Mouse (Mus musculus): ENCODE results near the gene Il4i1. TPM values are rescaled to one million over a fixed set of nuclear protein-coding genes. Genes with fewer than 3 reads are reported as not detected.

The Il4i1 gene
- polyA plus RNA-seq, 1 experiment, result 2.5 TPM

DNA sequence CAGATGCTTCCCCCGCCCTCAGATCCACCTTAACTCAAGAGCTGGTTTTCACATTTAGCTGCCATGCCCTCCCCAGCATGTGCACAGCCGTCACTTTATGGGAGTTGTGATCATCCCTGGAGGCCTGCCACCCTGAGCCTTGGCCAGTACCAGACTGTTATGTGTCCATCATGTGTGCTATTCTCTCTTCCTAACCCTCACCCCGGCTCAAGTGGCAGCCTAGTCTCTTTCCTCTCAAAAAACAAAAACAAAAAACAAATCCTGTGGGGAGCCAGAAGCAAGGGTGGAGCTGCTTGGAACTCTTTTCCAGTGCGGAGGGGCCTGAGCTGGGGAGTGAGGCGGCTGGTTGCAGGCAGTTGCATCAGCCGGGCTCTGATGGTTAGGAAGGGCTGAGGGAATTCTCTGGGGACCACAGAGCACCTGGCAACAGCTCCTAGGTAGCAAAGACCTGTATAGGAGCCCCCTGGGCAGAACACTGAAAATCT, 2.6 kb downstream of the Il4i1 start:
- DNase-seq (ENCODE audit: low spot score), result peak; percentile 30

DNA sequence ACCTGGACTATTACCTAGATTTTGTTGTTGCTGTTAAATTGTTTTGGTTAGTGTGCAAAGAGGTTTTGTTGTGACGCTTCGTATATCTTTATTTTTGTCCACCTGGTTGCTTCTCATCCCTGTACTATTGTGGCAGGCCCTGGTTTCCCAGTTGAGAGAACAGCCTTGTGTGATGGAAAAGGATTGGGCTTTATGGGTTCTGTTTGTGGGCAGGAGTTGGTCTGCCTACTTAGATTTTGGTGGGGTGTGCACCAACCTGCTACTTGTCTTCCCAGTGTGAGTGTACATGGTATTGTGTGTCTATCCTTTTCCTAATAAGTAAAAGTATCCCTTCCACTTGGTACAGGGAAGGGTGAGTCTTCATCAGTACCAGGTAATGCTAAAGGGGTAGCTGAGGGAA, 3.2 kb downstream of the Il4i1 start:
- DNase-seq (ENCODE audit: low spot score), result peak; percentile 6

DNA sequence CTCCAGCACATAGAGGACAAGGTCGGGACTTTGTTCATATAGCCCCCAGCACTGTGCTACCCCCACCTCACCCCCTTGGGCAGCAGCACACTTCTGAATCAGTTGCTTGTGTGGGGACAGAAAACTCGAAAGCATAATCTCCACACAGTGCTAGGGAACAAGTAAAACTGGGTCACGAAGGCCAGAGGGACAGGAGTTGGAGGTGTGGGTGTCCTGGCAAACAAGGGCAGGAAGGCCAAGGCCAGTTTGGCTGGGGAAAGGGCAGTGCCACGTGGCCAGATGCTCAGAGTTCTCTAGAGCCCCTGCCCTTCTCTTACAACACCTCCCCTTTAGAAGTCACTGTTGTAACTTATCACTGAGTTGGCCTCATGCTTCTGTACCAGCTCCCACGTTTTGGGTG, 3.7 kb downstream of the Il4i1 start:
- peak; percentile 17 for DNase-seq (ENCODE audit: low spot score)

DNA sequence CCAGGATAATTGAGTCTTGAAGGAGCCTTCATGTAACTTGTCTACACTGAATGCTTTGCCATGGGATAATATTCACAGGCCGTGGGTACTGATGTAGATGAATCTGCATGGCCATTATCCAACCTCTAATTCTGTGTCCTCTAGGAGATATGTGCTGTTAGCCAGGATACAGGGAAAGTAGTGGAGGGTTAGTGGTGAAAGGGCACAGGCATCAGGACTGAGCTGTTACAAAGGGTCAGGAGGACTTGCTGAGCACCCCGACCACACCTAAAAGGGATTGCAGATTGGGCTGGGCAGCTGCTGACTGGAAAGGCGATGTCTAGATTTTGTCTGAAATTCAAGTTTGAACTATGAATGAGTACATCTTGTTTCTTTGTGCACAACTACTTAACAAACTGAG, 4.3 kb downstream of the Il4i1 start:
- peak; percentile 6 for DNase-seq (ENCODE audit: low spot score)

DNA sequence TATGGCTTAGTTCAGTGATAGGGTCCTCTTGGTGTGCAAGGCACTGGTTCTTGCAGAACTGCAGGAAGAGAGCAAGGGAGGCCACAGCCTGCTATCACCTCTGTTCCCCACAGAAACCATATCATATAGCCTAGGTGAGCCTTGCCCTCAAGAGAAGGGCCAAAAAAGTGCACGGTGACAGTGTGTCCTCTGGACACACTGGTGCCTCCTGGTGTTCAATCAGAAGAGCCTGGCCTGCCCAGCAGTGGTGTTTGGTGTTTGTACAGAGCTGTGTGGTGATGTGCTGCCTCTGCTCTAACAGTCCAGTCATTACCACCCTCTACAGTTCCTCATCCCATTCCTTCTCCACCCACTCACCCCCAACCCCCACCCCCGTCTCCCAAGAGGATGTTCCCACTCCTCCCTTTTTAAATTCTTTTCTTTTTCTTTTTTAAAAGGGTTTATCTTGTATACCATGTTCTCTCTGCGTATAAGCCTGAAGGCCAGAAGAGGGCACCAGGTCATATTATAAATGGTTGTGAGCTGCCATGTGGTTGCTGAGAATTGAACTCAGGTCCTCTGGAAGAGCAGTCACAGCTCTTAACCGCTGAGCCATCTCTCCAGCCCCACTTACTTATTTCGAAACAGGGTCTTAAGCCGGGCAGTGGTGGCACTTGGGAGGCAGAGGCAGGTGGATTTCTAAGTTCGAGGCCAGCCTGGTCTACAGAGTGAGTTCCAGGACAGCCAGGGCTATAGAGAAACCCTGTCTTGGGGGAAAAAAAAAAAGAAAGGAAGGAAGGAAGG, 5.7 kb downstream of the Il4i1 start:
- DNase-seq (ENCODE audit: low spot score), result peak; percentile 15

DNA sequence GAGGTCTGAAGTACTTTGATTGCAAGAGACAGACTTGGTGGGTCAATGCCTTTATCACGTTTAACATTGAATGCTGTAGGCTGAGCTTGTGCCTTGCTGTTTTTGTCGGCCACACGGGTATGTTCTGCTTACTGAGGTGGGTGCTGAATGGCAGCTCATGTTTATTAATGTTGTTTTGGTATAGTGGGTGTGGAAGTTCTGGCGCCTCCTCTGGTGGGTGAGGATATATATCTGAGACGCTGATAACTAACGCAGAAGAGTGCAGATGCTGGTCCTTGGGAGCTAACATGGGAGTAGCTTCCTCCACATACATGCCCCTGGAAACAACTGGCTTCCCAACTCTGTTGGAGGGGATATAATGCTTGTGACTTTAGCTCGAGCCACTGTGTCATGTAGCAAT, 7.2 kb downstream of the Il4i1 start:
- DNase-seq (ENCODE audit: low spot score), result no peak

DNA sequence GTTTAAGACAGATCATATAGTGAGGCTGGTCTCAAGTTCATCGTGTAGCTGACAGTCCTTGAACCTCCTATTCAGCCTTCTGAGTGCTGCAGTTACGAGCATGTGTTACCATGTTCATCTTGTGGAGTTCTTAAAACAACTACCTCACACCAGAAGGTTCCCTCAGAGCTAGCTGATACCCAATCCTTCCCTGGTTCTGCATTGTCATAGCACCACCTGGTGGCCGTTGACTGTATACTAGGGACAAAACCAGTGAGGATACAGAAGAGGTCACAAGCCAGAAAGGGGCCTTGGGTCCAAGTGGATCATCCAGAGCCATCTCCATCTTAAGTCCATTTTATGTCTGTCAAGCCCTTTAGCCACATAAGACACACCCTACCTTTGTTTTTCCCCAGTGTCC, 8.7 kb downstream of the Il4i1 start:
- DNase-seq (ENCODE audit: low spot score), result no peak

DNA sequence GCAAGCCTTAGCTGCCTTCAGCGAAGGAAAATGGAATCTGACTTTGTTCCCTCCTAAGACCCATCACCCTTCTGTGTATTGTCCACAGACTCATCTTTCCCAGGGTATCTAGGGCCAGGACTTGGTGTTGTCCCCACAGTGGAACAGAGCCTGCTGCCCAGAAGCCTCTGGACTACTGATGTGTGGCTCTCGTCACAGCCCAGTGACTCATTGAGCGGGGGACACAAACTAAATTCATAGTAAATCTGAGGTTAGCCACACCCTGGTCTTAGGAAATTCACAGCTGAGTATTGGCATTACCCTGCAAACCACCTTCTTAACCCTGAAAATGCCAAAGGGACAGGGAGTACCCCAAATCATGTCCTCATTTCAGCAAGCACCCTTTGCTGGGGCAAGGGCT, 10.6 kb downstream of the Il4i1 start:
- DNase-seq (ENCODE audit: low spot score), result no peak

DNA sequence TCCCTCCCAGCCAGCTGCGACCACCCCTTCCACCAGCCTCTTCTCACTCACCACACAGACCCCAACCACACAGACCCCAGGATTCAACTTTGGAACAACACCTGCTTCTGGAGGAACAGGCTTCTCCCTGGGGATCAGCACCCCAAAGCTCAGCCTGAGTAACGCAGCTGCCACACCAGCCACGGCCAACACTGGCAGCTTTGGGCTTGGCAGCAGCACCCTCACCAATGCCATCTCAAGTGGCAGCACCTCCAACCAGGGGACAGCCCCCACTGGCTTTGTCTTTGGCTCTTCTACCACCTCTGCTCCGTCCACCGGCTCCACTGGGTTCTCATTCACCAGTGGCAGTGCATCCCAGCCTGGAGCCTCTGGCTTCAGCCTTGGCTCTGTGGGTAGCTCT, 12.5 kb downstream of the Il4i1 start:
- no peak for DNase-seq (ENCODE audit: low spot score)

DNA sequence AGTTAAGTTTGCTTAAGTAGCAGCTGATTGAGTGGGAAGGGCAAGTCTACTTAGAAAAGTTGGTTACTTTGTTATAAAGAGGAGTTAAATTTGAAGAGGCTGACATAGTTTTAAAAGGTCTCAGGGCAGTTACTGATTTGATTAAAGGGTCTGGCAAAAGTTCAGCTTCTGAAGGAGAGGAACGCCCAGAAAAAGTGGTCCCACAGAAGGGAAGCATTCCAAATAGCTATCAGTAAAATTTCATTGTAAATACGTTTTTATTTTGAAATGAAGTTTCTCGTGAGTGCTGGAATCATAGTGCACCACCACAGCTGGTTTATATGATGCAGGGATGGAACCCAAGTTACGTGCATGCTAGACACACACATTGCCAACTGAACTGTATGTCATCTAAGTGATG, 16.6 kb downstream of the Il4i1 start:
- DNase-seq (ENCODE audit: low spot score), result no peak

DNA sequence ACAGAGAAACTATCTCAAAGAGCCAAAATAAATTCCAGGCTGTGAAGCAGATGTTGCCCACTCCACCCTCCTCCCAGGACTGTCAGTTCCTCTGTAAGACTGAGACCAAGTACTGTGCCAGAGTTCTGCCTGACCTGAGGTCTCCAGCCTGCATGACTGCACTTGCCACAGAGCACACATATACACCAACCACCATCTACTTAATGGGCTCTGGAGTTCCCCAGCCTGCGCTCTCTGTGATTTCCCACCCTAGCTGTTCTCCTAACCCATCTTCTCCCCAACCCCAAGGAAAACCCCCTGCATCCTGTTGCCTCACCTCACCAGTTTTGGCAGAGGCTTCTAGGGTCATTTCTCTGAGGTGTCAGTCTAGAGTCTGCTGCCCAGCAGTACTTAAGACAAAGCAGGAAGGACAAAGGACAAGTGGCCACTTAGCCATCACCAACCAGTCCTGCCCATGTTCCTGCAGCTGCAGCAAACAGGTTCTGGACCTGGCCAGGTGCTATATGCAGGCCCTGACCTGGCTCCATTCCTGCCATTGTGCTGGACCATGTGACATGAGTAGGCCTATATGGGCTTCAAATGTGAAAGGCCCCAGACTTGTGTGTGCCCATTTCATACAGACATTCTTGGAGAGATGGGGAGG, 19.3 kb downstream of the Il4i1 start:
- DNase-seq (ENCODE audit: low spot score), result no peak

DNA sequence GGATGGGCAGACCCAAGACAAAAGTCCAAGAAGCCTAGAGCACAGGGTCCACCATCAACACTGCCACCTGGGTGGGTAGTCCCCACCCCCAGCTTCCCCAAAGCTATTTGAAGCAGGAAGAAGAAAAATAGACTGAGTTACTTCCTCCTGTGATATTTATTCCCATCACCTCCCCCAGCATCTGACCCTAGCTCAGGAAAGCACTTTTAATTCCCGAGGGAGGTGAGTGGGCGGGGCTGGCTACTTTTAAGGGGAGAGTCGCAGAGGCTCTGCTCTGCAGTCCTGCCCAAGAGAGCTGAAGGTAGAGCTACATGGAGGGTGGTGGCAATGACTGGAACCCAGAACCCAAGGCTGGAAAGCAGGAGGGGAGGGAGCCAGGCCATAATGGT, 19.8 kb downstream of the Il4i1 start:
- DNase-seq (ENCODE audit: low spot score), result no peak

DNA sequence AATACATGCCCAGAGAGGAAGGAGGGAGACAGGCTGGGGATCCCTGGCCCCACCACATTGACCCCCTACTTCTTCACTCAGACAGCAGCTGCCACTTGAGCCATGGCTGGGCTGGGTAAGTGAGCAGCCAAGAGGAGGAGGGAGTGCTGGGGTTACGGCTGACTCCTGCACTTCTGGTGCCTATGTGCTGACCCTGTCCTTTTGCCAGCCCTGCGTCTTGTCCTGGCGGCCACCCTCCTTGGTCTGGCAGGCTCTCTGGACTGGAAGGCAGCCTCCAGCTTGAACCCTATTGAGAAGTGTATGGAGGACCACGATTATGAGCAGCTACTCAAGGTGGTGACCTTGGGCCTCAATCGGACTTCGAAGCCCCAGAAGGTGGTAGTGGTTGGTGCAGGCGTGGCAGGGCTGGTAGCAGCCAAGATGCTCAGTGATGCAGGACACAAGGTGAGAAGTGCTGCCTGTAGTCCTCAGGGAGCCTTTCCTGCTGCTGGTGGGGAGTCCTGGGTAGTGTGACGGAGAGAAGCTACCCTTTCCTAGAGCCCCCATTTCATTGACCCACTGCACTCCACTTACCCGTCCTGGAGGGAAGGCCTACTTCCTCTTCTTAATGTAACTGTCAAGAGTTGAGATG, 20.4 kb downstream of the Il4i1 start:
- DNase-seq (ENCODE audit: low spot score), result no peak

DNA sequence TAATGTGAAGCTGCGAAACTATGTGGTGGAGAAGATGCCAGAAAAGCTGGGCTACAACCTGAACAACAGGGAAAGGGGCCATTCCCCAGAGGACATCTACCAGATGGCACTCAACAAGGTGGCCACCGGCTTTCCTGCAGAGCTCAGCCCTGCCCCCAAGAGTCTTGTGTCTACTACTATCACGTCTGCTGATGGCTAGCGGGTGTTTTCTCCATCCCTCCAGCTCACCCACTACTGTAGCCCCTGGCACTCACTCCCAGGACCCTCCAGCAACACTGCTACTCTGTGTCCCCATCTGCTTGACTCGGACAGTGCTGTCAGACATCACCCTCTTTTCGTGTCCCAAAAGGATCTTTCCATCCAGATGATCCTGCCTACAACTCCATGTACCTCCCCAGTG, 21.9 kb downstream of the Il4i1 start:
- DNase-seq (ENCODE audit: low spot score), result no peak

DNA sequence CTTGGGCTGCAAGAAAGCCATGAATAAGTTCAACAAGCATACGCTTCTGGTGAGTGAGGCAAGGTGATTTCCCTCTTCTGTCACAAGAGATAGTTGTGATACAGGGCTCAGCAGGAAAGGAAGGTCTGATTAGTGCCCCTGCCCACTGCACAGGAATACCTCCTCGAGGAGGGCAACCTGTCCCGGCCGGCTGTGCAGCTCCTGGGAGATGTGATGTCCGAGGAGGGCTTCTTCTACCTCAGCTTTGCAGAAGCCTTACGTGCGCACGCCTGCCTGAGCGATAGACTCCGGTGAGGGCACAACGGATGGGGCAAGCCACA, 22.9 kb downstream of the Il4i1 start:
- no peak for DNase-seq (ENCODE audit: low spot score)

DNA sequence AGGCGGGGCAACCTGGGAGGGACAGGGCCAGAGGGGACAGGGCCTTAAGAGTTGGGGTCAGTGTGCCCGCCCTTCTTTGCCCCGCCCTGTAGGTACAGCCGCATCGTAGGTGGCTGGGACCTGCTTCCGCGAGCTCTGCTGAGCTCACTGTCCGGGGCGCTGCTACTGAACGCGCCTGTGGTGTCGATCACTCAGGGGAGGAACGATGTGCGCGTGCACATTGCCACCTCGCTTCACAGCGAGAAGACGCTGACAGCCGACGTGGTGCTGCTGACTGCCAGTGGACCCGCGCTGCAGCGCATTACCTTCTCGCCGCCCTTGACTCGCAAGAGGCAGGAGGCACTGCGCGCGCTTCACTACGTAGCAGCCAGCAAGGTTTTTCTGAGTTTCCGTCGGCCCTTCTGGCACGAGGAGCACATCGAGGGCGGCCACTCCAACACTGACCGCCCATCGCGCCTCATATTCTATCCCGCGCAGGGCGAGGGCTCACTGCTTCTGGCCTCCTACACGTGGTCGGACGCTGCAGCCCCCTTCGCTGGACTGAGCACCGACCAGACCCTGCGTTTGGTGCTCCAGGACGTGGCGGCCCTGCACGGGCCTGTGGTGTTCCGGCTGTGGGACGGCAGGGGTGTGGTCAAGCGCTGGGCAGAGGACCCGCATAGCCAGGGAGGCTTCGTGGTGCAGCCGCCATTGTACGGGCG, 23.5 kb downstream of the Il4i1 start:
- no peak for DNase-seq (ENCODE audit: low spot score)

DNA sequence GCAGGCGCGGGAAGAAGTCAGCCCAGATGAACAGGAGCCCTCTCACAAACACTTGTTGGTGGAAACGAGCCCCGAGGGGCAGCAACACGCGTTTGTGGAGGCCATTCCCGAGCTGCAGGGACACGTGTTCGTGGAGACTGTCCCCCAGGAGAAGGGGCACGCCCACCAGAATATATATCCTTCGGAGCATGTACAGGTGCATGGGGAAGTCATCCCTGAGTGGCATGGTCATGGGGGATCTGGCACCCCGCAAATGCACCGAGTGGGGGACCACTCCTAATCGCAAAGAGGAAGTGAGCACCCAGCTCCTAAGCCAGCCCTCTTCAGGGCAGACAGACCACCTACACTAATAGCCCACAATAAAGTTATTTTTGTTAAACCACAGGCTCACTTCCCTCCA, 24.2 kb downstream of the Il4i1 start:
- DNase-seq (ENCODE audit: low spot score), result no peak

DNA sequence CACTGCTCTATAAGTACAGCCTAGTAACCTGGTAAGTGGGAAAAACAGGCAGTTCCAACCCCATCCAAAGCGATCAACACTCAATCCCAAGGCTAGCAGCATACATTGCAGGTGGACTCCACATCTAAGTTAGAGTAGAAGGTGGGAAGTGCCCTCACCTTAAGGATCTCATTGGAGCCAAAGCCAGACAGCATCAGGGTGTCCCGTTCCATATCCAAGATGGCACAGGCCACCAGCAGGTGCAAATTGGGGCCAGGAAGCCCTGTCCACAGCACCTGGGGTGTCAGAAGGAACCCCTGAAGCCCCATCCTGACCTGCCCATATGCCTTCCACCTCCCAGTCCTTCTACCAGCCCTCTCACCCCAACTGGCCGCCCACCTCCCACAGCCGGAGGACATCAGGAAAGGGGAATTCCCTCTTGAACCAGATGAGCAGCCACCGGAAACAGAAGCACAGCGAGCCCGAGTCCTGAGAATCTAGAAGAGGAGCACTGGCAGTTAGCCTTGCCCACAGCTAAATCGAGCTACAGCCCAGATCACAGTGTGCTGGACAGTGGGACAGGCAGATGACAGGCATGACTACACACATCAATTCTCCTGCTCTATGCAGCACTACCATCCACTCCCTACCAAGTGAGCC, 25.8 kb downstream of the Il4i1 start:
- no peak for DNase-seq (ENCODE audit: low spot score)

DNA sequence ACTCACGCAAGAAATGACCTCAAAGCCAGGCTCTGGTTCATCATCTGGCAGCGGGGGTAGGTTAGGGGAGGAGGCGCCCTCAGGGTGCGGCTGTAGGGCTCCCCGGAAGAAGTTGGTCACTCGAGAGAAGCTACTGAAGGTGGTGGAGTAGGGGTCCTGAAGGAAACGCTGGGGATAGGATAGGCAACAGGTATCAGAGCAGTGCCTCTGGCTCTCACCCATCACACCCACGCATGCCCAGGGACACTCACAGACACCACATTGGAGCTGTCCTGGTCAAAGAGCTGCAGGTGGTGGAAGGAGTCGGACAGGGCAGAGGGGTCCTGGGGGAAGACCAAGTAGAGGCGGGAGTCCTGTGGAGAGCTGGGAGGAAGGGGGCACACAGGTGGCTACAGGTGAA, 28.8 kb downstream of the Il4i1 start:
- DNase-seq (ENCODE audit: low spot score), result no peak

DNA sequence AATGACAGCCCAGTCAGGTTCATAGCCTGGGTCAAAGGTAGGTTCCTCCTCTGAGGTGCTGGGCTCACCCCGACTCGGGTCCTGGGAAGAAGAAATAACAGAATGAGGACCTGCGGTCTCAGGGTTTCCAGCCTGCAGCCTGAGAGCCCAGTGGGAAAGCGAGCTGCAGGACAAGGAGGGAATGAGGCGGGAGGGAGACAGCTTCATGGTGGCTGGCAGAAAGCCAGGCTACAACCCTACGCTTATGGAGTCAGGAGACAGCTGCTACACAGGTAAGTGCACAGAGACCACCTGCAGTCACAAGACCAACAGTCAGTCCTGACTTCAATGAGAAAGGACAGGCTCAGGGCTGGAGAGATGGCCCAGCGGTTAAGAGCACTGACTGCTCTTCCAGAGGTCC, 30.6 kb downstream of the Il4i1 start:
- no peak for DNase-seq (ENCODE audit: low spot score)

DNA sequence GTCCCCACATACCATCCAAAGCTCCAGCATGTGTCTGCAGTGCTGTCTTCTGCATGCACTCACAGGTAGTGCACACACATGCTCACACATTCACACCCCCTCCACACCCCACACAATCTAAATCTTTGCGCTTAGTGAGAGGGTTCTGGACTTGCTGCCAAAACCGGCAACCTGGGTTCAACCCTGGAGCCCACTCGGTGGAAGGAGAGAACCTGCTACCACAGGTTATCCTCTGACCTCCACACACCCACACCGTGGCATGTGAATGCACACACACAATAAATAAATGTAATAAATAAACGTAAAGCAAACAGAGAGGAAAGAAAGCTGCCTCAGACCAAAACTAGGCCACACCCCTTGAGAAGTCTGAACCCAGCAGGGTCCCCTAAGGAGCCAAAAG, 31.6 kb downstream of the Il4i1 start:
- DNase-seq (ENCODE audit: low spot score), result no peak
